Mouse (Mus musculus): ENCODE results near the gene Rnf220. TPM values are rescaled to one million over a fixed set of nuclear protein-coding genes. Genes with fewer than 3 reads are reported as not detected.

Gene Rnf220
- total and polyA plus RNA-seq, 3 experiments = 64.4 to 117 (median 86.8) TPM

DNA sequence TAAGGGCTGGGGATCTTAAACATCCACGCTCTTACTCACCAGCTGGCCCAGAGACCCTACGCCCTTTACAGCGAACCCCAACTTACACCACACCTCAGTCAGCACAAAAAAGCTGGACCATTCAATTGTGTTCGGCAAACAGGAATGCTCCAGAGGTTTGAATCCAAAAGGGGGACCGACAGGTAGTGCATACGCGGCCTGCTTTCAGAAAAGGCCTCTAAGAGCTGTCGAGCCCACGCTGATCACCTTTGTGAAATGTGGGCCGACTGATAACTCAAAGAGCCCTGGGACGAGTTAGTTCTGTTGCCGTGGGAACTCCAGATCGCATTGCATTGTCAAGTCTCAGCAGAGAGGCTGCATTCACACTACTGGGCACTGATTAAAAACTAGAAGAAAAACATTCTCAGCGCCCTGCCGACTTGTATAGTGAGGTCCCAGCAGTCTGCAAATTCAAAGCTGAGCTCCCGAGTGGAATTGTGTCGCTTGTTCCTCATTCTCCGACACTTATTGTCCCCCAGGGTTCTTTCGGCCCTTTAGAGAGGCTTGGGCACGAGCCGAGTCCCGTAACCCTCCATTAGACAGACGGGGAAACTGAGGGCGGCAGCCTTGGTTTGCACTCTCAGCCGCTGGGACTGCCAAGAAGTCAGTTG lies 208.4 kb downstream of the Rnf220 start:
- H3K27ac ChIP-seq (ENCODE audit: insufficient read depth, low read depth) = no peak overlapping the region
- H3K9me3 ChIP-seq (replicated peaks; ENCODE audit: low read length) = no peaks in the 10 kb centered on the region
- peaks cover 40 to 46% of the 10 kb centered on the region in 2 experiments for H3K36me3 ChIP-seq (replicated peaks in 1 of 2; ENCODE audit: control insufficient read depth in 1 of 2, insufficient read depth in 1 of 2, low read length in 1 of 2)
- peak overlapping the region; percentile 22 for H3K4me2 ChIP-seq (ENCODE audit: insufficient read depth, low read depth, poor library complexity, severe bottlenecking)
- peak; percentile 31 for DNase-seq (ENCODE audit: extremely low read depth)
- dilution Hi-C loops (cut with MboI; ENCODE audit: extremely low pct_ligation_motif_present, extremely low pct_unique_long_range_greater_than_20kb, low sequenced_read_pairs) = no loop called here
- peak overlapping the region; percentile 66 to 82 (median 66) for H3K4me3 ChIP-seq (replicated peaks in 1 of 3; ENCODE audit: low read depth in 2 of 3, low read length in 2 of 3, poor library complexity in 1 of 3)
- in situ Hi-C loops (cut with MboI; ENCODE audit: low pct_ligation_motif_present, low pct_unique_long_range_greater_than_20kb, low sequenced_read_pairs) = no loop called here
- peaks cover 2 to 39% of the 10 kb centered on the region in 2 experiments; a peak in 3 of 4 replicates for H3K4me1 ChIP-seq (ENCODE audit: control insufficient read depth in 1 of 2, insufficient read depth in 2 of 2)
- peak overlapping the region; percentile 72 for H3K9ac ChIP-seq (ENCODE audit: insufficient read depth, low read depth)
- TF ChIP-seq ELF1 (IDR thresholded peaks at IDR 0.05; ENCODE audit: low read depth, low read length) (no peak), RCOR1 (conservative IDR thresholded peaks at IDR 0.05; ENCODE audit: low read depth, low read length) (no peak), USF2 (conservative IDR thresholded peaks at IDR 0.05; ENCODE audit: low read depth, low read length) (no peak), MXI1 (IDR thresholded peaks at IDR 0.05; ENCODE audit: low read depth, low read length) (no peak), E2F4 (IDR thresholded peaks at IDR 0.05; ENCODE audit: insufficient replicate concordance, low read depth, low read length) (no peak), EP300 (IDR thresholded peaks at IDR 0.05; ENCODE audit: low read length) (no peak), POLR2AphosphoS2 (IDR thresholded peaks at IDR 0.05; ENCODE audit: low read depth, low read length) (no peak), ZC3H11A (IDR thresholded peaks at IDR 0.05; ENCODE audit: low read depth, low read length) (no peak), ZNF384 (IDR thresholded peaks at IDR 0.05; ENCODE audit: low read depth, low read length) (no peak)
- H3K27me3 ChIP-seq (replicated peaks) = no peaks in the 10 kb centered on the region
- H3K79me2 ChIP-seq (replicated peaks; ENCODE audit: control insufficient read depth, extremely low read depth, insufficient read depth, poor library complexity, severe bottlenecking) = peaks cover 4% of the 10 kb centered on the region

- TF ChIP-seq ZMIZ1 (IDR thresholded peaks at IDR 0.05; ENCODE audit: low read depth, low read length) (no peak), CHD2 (IDR thresholded peaks at IDR 0.05; ENCODE audit: low read length) (no peak), MYC (IDR thresholded peaks at IDR 0.05; ENCODE audit: low read depth, low read length) (no peak), RAD21 (IDR thresholded peaks at IDR 0.05; ENCODE audit: low read depth, low read length) (no peak), MAFK (IDR thresholded peaks at IDR 0.05; ENCODE audit: insufficient replicate concordance, low read length) (no peak), CTCF (conservative IDR thresholded peaks at IDR 0.05 in 1 of 2, IDR thresholded peaks at IDR 0.05 in 1 of 2; ENCODE audit: low read depth in 2 of 2, low read length in 2 of 2) (no peak), SIN3A (IDR thresholded peaks at IDR 0.05; ENCODE audit: low read length) (no peak), E2F4 (IDR thresholded peaks at IDR 0.05; ENCODE audit: insufficient replicate concordance, low read depth, low read length) (no peak), MXI1 (IDR thresholded peaks at IDR 0.05; ENCODE audit: low read depth, low read length) (no peak), EP300 (IDR thresholded peaks at IDR 0.05; ENCODE audit: low read length) (no peak), JUND (conservative IDR thresholded peaks at IDR 0.05; ENCODE audit: low read depth, low read length) (no peak), ETS1 (conservative IDR thresholded peaks at IDR 0.05; ENCODE audit: low read depth, low read length) (no peak), NRF1 (IDR thresholded peaks at IDR 0.05; ENCODE audit: low read depth, low read length) (no peak), JUN (IDR thresholded peaks at IDR 0.05; ENCODE audit: insufficient read depth, low read depth, low read length) (no peak), PAX5 (IDR thresholded peaks at IDR 0.05; ENCODE audit: low read length) (no peak), USF1 (IDR thresholded peaks at IDR 0.05; ENCODE audit: low read depth, low read length) (no peak)
- no peak for DNase-seq (ENCODE audit: extremely low read depth)
- Histone ChIP-seq H3K4me3 (replicated peaks in 1 of 3; ENCODE audit: low read depth in 2 of 3, low read length in 2 of 3, poor library complexity in 1 of 3) (no peak overlapping the region), H3K27ac (ENCODE audit: insufficient read depth, low read depth) (no peak overlapping the region), H3K4me1 (ENCODE audit: control insufficient read depth in 1 of 2, insufficient read depth in 2 of 2) (peaks cover 5 to 38% of the 10 kb centered on the region in 2 experiments), H3K27me3 (replicated peaks) (no peaks in the 10 kb centered on the region), H3K79me2 (replicated peaks; ENCODE audit: control insufficient read depth, extremely low read depth, insufficient read depth, poor library complexity, severe bottlenecking) (peaks cover 4% of the 10 kb centered on the region), H3K9ac (ENCODE audit: insufficient read depth, low read depth) (no peak overlapping the region), H3K9me3 (replicated peaks; ENCODE audit: low read length) (no peaks in the 10 kb centered on the region), H3K36me3 (replicated peaks in 1 of 2; ENCODE audit: control insufficient read depth in 1 of 2, insufficient read depth in 1 of 2, low read length in 1 of 2) (peaks cover 64 to 87% of the 10 kb centered on the region in 2 experiments), H3K4me2 (ENCODE audit: insufficient read depth, low read depth, poor library complexity, severe bottlenecking) (no peak overlapping the region)
- dilution Hi-C loops (cut with MboI; ENCODE audit: extremely low pct_ligation_motif_present, extremely low pct_unique_long_range_greater_than_20kb, low sequenced_read_pairs) = no loop called here
- in situ Hi-C loops (cut with MboI; ENCODE audit: low pct_ligation_motif_present, low pct_unique_long_range_greater_than_20kb, low sequenced_read_pairs) = no loop called here
Measured at GRCm38 (mm10) chr4:117284363-117284762, 212.5 kb downstream of the Rnf220 start.

All from CH12.LX (cell line).